Mouse (Mus musculus) lung, embryonic 14.5 days (tissue): ENCODE data around the gene Olfr853. TPM values are rescaled to one million over a fixed set of nuclear protein-coding genes. Genes with fewer than 3 reads are reported as not detected.

Experiments used
- ATAC-seq: fragments of 200-750 bp; cut with Nextera tagmentation; 2 replicates; pipeline ENCODE4 v1.8.0; 2017; ENCODE audit warnings: mild to moderate bottlenecking, moderate TSS enrichment, moderate library complexity; ENCODE audit not compliant: insufficient read depth
- DNase-seq: peaks from one replicate; pipeline ENCODE4 v3.0.0-alpha.2; 2015
- H3K27ac ChIP-seq: fragments of 300-500 bp; sonication (generic); 2 replicates; pipeline ENCODE4 v1.5.1; 2014; ENCODE audit warnings: low read depth, mild to moderate bottlenecking, moderate library complexity
- H3K27me3 ChIP-seq: fragments of 300-500 bp; sonication (generic); 2 replicates; pipeline ENCODE4 v1.6.1; 2014; ENCODE audit warnings: low read length, control low read depth; ENCODE audit not compliant: insufficient read depth
- H3K36me3 ChIP-seq: fragments of 300-500 bp; sonication (generic); 2 replicates; pipeline ENCODE4 v1.6.1; 2014; ENCODE audit warnings: control low read depth; ENCODE audit not compliant: insufficient read depth
- H3K4me1 ChIP-seq: fragments of 300-500 bp; sonication (generic); 2 replicates; pipeline ENCODE4 v1.6.1; 2014; ENCODE audit warnings: antibody characterized with exemption, control low read depth; ENCODE audit not compliant: insufficient read depth
- H3K4me2 ChIP-seq: fragments of 300-500 bp; sonication (generic); 2 replicates; pipeline ENCODE4 v1.6.1; 2014; ENCODE audit warnings: mild to moderate bottlenecking
- H3K4me3 ChIP-seq: fragments of 300-500 bp; sonication (generic); 2 replicates; pipeline ENCODE4 v1.5.1; 2014; ENCODE audit warnings: low read depth, low read length
- H3K9ac ChIP-seq: fragments of 300-500 bp; sonication (generic); 2 replicates; pipeline ENCODE4 v1.6.1; 2014
- H3K9me3 ChIP-seq: fragments of 300-500 bp; sonication (generic); 2 replicates; pipeline ENCODE4 v1.6.1; 2016; ENCODE audit warnings: low read depth, low read length, control low read depth
- CTCF ChIP-seq: IDR thresholded peaks from 2 replicates; pipeline ENCODE4 v1.5.1; 2016; ENCODE audit warnings: antibody characterized with exemption, low read depth
- WGBS: fragments of 180-500 bp; shearing (Covaris S2); extraction: QIAGEN DNeasy Blood & Tissue Kit; methylation state at CpG from one replicate; pipeline ENCODE4 v1.1.7; 2014; 5-methylcytosine and 5-hydroxymethylcytosine counted together
- polyA plus RNA-seq: library from polyadenylated mRNA; unstranded; fragments of >200 nt; fragmentation: Nextera tagmentation; extraction: Ambion mirVana; gene quantifications from 2 replicates; pipeline ENCODE4 v1.2.1, GENCODE M21; 2014

The Olfr853 gene
- polyA plus RNA-seq, result not detected in 2 replicates

DNA sequence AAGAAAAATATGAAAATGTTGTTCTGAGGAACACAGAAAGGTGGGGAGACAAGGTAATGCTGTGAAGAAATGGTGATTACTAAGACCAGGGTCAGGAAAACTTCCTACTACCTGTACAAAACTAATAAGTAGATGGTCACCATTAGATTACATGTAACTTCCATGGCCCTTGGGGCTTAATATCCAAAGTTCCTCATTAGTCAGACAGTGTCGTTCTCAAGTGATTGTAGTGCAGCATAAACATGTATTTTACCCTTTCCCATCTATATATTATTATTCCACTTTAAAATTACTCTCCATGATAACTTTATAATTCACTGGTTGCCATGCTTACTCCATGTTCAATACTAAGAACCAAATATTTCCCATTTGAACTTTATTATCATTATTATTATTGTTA is at the start of gene Olfr853:
Gene Olfr853 (minus strand): TSS at position 101 of the 400 bp plus-strand sequence.
- ATAC-seq (no peak), DNase-seq (no peak)
- Histone ChIP-seq H3K9me3 (no peaks in the 10 kb centered on the region), H3K36me3 (no peaks in the 10 kb centered on the region), H3K27ac (no peak within 1 kb of the TSS), H3K9ac (no peak within 1 kb of the TSS), H3K4me2 (no peak within 1 kb of the TSS), H3K4me3 (no peak within 1 kb of the TSS), H3K27me3 (no peaks in the 10 kb centered on the region), H3K4me1 (no peaks in the 10 kb centered on the region)
- TF ChIP-seq CTCF, result no peak
- WGBS, result 67% methylated on average over 1 of the region's 1 CpGs

DNA sequence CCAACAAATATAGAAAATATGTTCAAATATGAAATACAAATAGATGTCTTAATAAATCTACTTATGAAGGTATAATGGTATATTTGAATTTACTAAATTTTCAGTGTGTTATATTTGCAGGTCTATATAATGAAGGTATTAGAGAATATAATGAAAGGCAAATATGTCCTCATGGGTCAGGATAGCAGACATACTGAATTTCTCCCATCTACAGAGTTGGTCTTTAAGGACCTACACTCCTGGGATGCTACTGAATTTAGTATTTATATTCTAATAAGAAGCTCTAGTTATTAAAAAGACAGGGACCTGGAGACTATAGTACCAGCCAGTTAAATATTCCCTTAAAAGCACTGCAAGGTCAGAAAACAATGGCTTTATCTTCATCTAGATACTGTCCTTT is 41.4 kb upstream of the Olfr853 start, which contains the start of gene Olfr855:
Gene Olfr855 (plus strand): TSS at position 301 of the 400 bp plus-strand sequence.
- Histone ChIP-seq H3K4me1 (no peaks in the 10 kb centered on the region), H3K9ac (no peak within 1 kb of the TSS), H3K27ac (no peak within 1 kb of the TSS), H3K4me2 (no peak within 1 kb of the TSS), H3K36me3 (no peaks in the 10 kb centered on the region), H3K9me3 (no peaks in the 10 kb centered on the region), H3K27me3 (no peaks in the 10 kb centered on the region), H3K4me3 (no peak within 1 kb of the TSS)
- no peak for ATAC-seq
- no peak for TF ChIP-seq CTCF
- no peak for DNase-seq

GRCm38 (mm10) chr9:19567282-19567681 is 26.4 kb upstream of the Olfr853 start, which contains the start of gene Olfr854:
TSS of gene Olfr854 (minus strand) at chr9:19567382.
- Histone ChIP-seq H3K4me1 (no peaks in the 10 kb centered on the region), H3K9me3 (no peaks in the 10 kb centered on the region; the same call in 1 of the 2 replicates), H3K9ac (no peak within 1 kb of the TSS), H3K4me2 (no peak within 1 kb of the TSS), H3K4me3 (no peak within 1 kb of the TSS), H3K27ac (no peak within 1 kb of the TSS), H3K27me3 (no peaks in the 10 kb centered on the region), H3K36me3 (no peaks in the 10 kb centered on the region)
- 64% methylated on average over 1 of the region's 1 CpGs for WGBS
- ATAC-seq (no peak), DNase-seq (no peak)
- no peak for TF ChIP-seq CTCF

GRCm38 (mm10) chr9:19492995-19493394 is 47.9 kb downstream of the Olfr853 start, which contains the start of gene Olfr851:
TSS of gene Olfr851 (plus strand) at chr9:19493295.
- no peaks in the 10 kb centered on the region for H3K36me3 ChIP-seq

More at GRCm38 (mm10) chr9:19492995-19493394, 47.9 kb downstream of the Olfr853 start, which contains the start of gene Olfr851:
- no peak within 1 kb of the TSS for H3K9ac ChIP-seq
- no peaks in the 10 kb centered on the region for H3K4me1 ChIP-seq
- H3K4me2 ChIP-seq, result no peak within 1 kb of the TSS
- no peaks in the 10 kb centered on the region for H3K27me3 ChIP-seq
- DNase-seq (no peak), ATAC-seq (no peak)
- H3K9me3 ChIP-seq, result no peaks in the 10 kb centered on the region; the same call in 1 of the 2 replicates
- no peak within 1 kb of the TSS for H3K27ac ChIP-seq
- H3K4me3 ChIP-seq, result no peak within 1 kb of the TSS
- no peak for TF ChIP-seq CTCF

Other genes with a start within 250 kb of the Olfr853 start
- gene Olfr844, start 224.7 kb downstream of the Olfr853 start, polyA plus RNA-seq, result not detected in 2 replicates
- not detected in 2 replicates for gene Olfr845, start 204.6 kb downstream of the Olfr853 start, polyA plus RNA-seq
- not detected in 2 replicates for gene Olfr846, start 177.1 kb downstream of the Olfr853 start, polyA plus RNA-seq
- not detected in 2 replicates for gene Olfr847, start 162.4 kb downstream of the Olfr853 start, polyA plus RNA-seq
- gene Olfr849, start 100.8 kb downstream of the Olfr853 start, polyA plus RNA-seq, result not detected in 2 replicates
- not detected in 2 replicates for gene Olfr850, start 62.8 kb downstream of the Olfr853 start, polyA plus RNA-seq
- not detected in 2 replicates for gene Olfr851, start 47.8 kb downstream of the Olfr853 start, polyA plus RNA-seq
- gene Olfr854, start 26.3 kb upstream of the Olfr853 start, polyA plus RNA-seq, result not detected in 2 replicates
- not detected in 2 replicates for gene Olfr855, start 41.5 kb upstream of the Olfr853 start, polyA plus RNA-seq
- 31.5 and 33.3 TPM in 2 replicates for gene Zfp317, start 81.0 kb upstream of the Olfr853 start, polyA plus RNA-seq
- not detected in 2 replicates for gene Olfr857, start 168.4 kb upstream of the Olfr853 start, polyA plus RNA-seq
- gene Olfr58, start 239.2 kb upstream of the Olfr853 start, polyA plus RNA-seq, result not detected in 2 replicates